Mouse (Mus musculus) mesoderm, embryonic 11.5 days (tissue): Measurements from ENCODE around the gene Ugt2a3.
A peak's percentile ranks its signal among the peaks of the same experiment; 100 is the strongest.
"Not testable (repeated sequence)": the region's sequence is repeated elsewhere in the genome, so short reads cannot be mapped to it uniquely, and the experiment has no call there.

Experiments used
- DNase-seq: peaks from one replicate; pipeline ENCODE4 v3.0.0-alpha.2; 2012; ENCODE audit warnings: low read depth, low spot score

The Ugt2a3 gene

GRCm38 (mm10) chr5:87336961-87337697 is at the start of gene Ugt2a3:
Gene Ugt2a3 (minus strand): TSS chr5:87337195.
- DNase-seq, result no peak

GRCm38 (mm10) chr5:87380234-87380633 is 43.2 kb upstream of the Ugt2a3 start:
- DNase-seq, result no peak

GRCm38 (mm10) chr5:87379825-87380224 is 42.8 kb upstream of the Ugt2a3 start:
- DNase-seq, result no peak

- DNase-seq, result no peak
Observed at GRCm38 (mm10) chr5:87375874-87376383, 38.9 kb upstream of the Ugt2a3 start.

- no peak for DNase-seq
Observed at GRCm38 (mm10) chr5:87373502-87373863, 36.5 kb upstream of the Ugt2a3 start.

- not testable (repeated sequence) for DNase-seq
Observed at GRCm38 (mm10) chr5:87372788-87373501, 36.0 kb upstream of the Ugt2a3 start.

- no peak for DNase-seq
Observed at GRCm38 (mm10) chr5:87350350-87350749, 13.4 kb upstream of the Ugt2a3 start.

- not testable (repeated sequence) for DNase-seq
Observed at GRCm38 (mm10) chr5:87349150-87349549, 12.2 kb upstream of the Ugt2a3 start.

- DNase-seq, result not testable (repeated sequence)
Observed at GRCm38 (mm10) chr5:87347479-87348078, 10.6 kb upstream of the Ugt2a3 start.

- DNase-seq, result no peak
Observed at GRCm38 (mm10) chr5:87340461-87340860, 3.5 kb upstream of the Ugt2a3 start.

- DNase-seq, result no peak
Observed at GRCm38 (mm10) chr5:87335199-87335598, 1.8 kb downstream of the Ugt2a3 start.

- DNase-seq, result peak; percentile 2
Observed at GRCm38 (mm10) chr5:87333584-87333983, 3.4 kb downstream of the Ugt2a3 start.

GRCm38 (mm10) chr5:87311392-87311791 is 25.6 kb downstream of the Ugt2a3 start:
- DNase-seq, result no peak

GRCm38 (mm10) chr5:87286180-87286579 is 50.8 kb downstream of the Ugt2a3 start:
- DNase-seq, result not testable (repeated sequence)

GRCm38 (mm10) chr5:87275986-87276385 is 61.0 kb downstream of the Ugt2a3 start:
- not testable (repeated sequence) for DNase-seq

GRCm38 (mm10) chr5:87275581-87275980 is 61.4 kb downstream of the Ugt2a3 start:
- DNase-seq, result no peak
